ENCODE assay signal across 8 mouse cellular contexts in genomic region chr2:178277206-178277605, GRCm38 (mm10).
DNase-seq lines count a peak whose midpoint lies in the region; ATAC-seq and TF ChIP-seq lines count a peak whose summit lies in the region.

No protein-coding gene starts in this region.

- TF ChIP-seq CTCF in kidney, adult 2 months (conservative IDR thresholded peaks at IDR 0.05; ENCODE audit: insufficient read depth, insufficient read length, low read depth, low read length): no peak

- peak; percentile 42 for DNase-seq in midbrain, embryonic 14.5 days
- peak; percentile 61 for DNase-seq in embryo, embryonic 11.5 days (ENCODE audit: low read depth, low spot score)
- peak; percentile 69 for DNase-seq in kidney, adult 2 months
- DNase-seq in lung, postnatal 10 days: peak; percentile 71
- no peak for DNase-seq in right cerebral cortex, postnatal 4 days
- no peak for DNase-seq in right cerebral cortex, postnatal 14 days
- DNase-seq in thymus, postnatal 25 days: no peak

- no peak overlapping the region for H3K4me2 ChIP-seq in midbrain, embryonic 14.5 days (ENCODE audit: low read length)
- H3K4me2 ChIP-seq in midbrain, embryonic 15.5 days: no peak overlapping the region

- H3K36me3 ChIP-seq in midbrain, embryonic 14.5 days (ENCODE audit: control insufficient read depth, insufficient read depth, low read length): peaks cover 12% of the 10 kb centered on the region; the same call in 1 of the 2 replicates
- peaks cover 18% of the 10 kb centered on the region for H3K36me3 ChIP-seq in midbrain, embryonic 15.5 days (replicated peaks)
- no peaks in the 10 kb centered on the region for H3K36me3 ChIP-seq in kidney, adult 2 months (ENCODE audit: control insufficient read depth, insufficient read depth, low read length)

- no peak for ATAC-seq in midbrain, embryonic 14.5 days (ENCODE audit: low FRiP score, low TSS enrichment)
- no peak for ATAC-seq in midbrain, embryonic 15.5 days (replicated peaks)

- no peak overlapping the region for H3K9ac ChIP-seq in midbrain, embryonic 14.5 days (replicated peaks; ENCODE audit: low read length)
- H3K9ac ChIP-seq in midbrain, embryonic 15.5 days: no peak overlapping the region

- no peak overlapping the region for H3K4me3 ChIP-seq in midbrain, embryonic 14.5 days (replicated peaks; ENCODE audit: low read depth, low read length)
- H3K4me3 ChIP-seq in midbrain, embryonic 15.5 days: no peak overlapping the region
- no peak overlapping the region for H3K4me3 ChIP-seq in kidney, adult 2 months (ENCODE audit: insufficient read depth, low read depth, low read length)

- no peaks in the 10 kb centered on the region for H3K9me3 ChIP-seq in midbrain, embryonic 14.5 days (ENCODE audit: control insufficient read depth, low read length)
- no peaks in the 10 kb centered on the region for H3K9me3 ChIP-seq in midbrain, embryonic 15.5 days

- WGBS in midbrain, embryonic 14.5 days: 16% methylated on average over 6 of the region's 6 CpGs
- WGBS in midbrain, embryonic 15.5 days: 12% methylated on average over 6 of the region's 6 CpGs
- 3% methylated on average over 6 of the region's 6 CpGs for WGBS in kidney, adult 2 months

- no peak overlapping the region for H3K27ac ChIP-seq in midbrain, embryonic 14.5 days (replicated peaks; ENCODE audit: low read depth, low read length)
- H3K27ac ChIP-seq in midbrain, embryonic 15.5 days: no peak overlapping the region
- H3K27ac ChIP-seq in kidney, adult 2 months (ENCODE audit: insufficient read depth, low read depth, low read length): no peak overlapping the region

- no peaks in the 10 kb centered on the region for H3K4me1 ChIP-seq in midbrain, embryonic 14.5 days (ENCODE audit: control insufficient read depth, insufficient read depth, low read length)
- H3K4me1 ChIP-seq in midbrain, embryonic 15.5 days: 0 out of 2 replicates have a peak, but pooled peaks cover 5% of the 10 kb centered on the region
- no peaks in the 10 kb centered on the region for H3K4me1 ChIP-seq in kidney, adult 2 months (ENCODE audit: control insufficient read depth, insufficient read depth, low read length)

- no peaks in the 10 kb centered on the region for H3K27me3 ChIP-seq in midbrain, embryonic 14.5 days (ENCODE audit: control insufficient read depth, insufficient read depth, low read length)
- H3K27me3 ChIP-seq in midbrain, embryonic 15.5 days (replicated peaks): no peaks in the 10 kb centered on the region
- no peaks in the 10 kb centered on the region for H3K27me3 ChIP-seq in kidney, adult 2 months (replicated peaks; ENCODE audit: control insufficient read depth, insufficient read depth, low read length)

- TF ChIP-seq POLR2A in kidney, adult 2 months (IDR thresholded peaks at IDR 0.05; ENCODE audit: low read depth, low read length): no peak

Comparison
In these comparisons a context has a peak if more than half of its experiments do, and no peak if none do; other contexts are left out.
1. DNase-seq: peak in midbrain, embryonic 14.5 days (single experiment), embryo, embryonic 11.5 days (single experiment), kidney, adult 2 months (single experiment) and lung, postnatal 10 days (single experiment); none in right cerebral cortex, postnatal 4 days (single experiment), right cerebral cortex, postnatal 14 days (single experiment) and thymus, postnatal 25 days (single experiment).